Comparison of ENCODE assay signal across 9 mouse cellular contexts in genomic region chr7:99095191-99095590, GRCm38 (mm10). TPM values are rescaled to one million over a fixed set of nuclear protein-coding genes. Genes with fewer than 3 reads are reported as not detected.
A peak's percentile ranks its signal among the peaks of the same experiment; 100 is the strongest.
DNase-seq lines count a peak whose midpoint lies in the region; TF ChIP-seq lines count a peak whose summit lies in the region.
"Had no signal": no experiment of that assay in that cellular context is flagged by ENCODE, and none has a peak within 500 bp of the region (broad histone marks: within the 10 kb centered on the region; RNA-seq: fewer than 3 reads in every experiment).

No protein-coding gene starts in this region.

- peaks cover 8% of the 10 kb centered on the region; the same call in 1 of the 2 replicates for H3K36me3 ChIP-seq in liver, adult 2 months (ENCODE audit: control insufficient read depth, insufficient read depth, low read length)

- DNase-seq in cerebellum, adult 9-10 months = peak; percentile 41
- no peak for DNase-seq in cerebellum, adult 9-11 months
- DNase-seq in lung, adult 2 months = no peak
- DNase-seq in lung, postnatal 25 days (ENCODE audit: low spot score) = no peak
- DNase-seq in c-Kit-positive CD71-positive TER-119-negative erythroid progenitor cells, embryonic 14.5 days (ENCODE audit: low read depth) = peak; percentile 27
- peak; percentile 46 for DNase-seq in liver, adult 2 months (ENCODE audit: extremely low read depth, low read depth, low spot score)
- peak; percentile 58 for DNase-seq in thymus, postnatal 0 days (ENCODE audit: low spot score)
- no peak for DNase-seq in Muller cell, postnatal 12 days (ENCODE audit: inconsistent ontology term)

- no peak overlapping the region for H3K4me3 ChIP-seq in lung, adult 2 months (replicated peaks; ENCODE audit: extremely low read depth, low read depth, low read length)
- no peak overlapping the region for H3K4me3 ChIP-seq in liver, adult 2 months (ENCODE audit: insufficient read depth, low read depth, low read length)
- H3K4me3 ChIP-seq: myocyte had no signal

- peaks cover 7% of the 10 kb centered on the region; the same call in 1 of the 2 replicates for H3K79me2 ChIP-seq in liver, adult 2 months (ENCODE audit: control insufficient read depth, insufficient read depth, low read length)

- 69% methylated on average over 4 of the region's 4 CpGs for WGBS in lung, adult 2 months
- 64% methylated on average over 4 of the region's 4 CpGs for WGBS in liver, adult 2 months

- TF ChIP-seq POLR2A in lung, adult 2 months (IDR thresholded peaks at IDR 0.05; ENCODE audit: borderline replicate concordance, extremely low read depth, low read depth, low read length) = no peak
- no peak for TF ChIP-seq POLR2A in liver, adult 2 months (IDR thresholded peaks at IDR 0.05; ENCODE audit: extremely low read depth, insufficient read depth, low read length)

- peak; percentile 59 for TF ChIP-seq CTCF in lung, adult 2 months (IDR thresholded peaks at IDR 0.05; ENCODE audit: insufficient read depth, low read length)
- TF ChIP-seq CTCF in liver, adult 2 months (IDR thresholded peaks at IDR 0.05; ENCODE audit: low read depth, low read length) = peak; percentile 71

- H3K9ac ChIP-seq in liver, adult 2 months (ENCODE audit: low read depth, low read length) = no peak overlapping the region

- H3K27ac ChIP-seq in liver, adult 2 months (replicated peaks; ENCODE audit: insufficient read depth, low read depth, low read length) = no peak overlapping the region

- peaks cover 2% of the 10 kb centered on the region; the same call in 1 of the 2 replicates for H3K4me1 ChIP-seq in lung, adult 2 months (ENCODE audit: control insufficient read depth, insufficient read depth, low read length)
- H3K4me1 ChIP-seq in liver, adult 2 months (ENCODE audit: control insufficient read depth, insufficient read depth, low read length) = peaks cover 36% of the 10 kb centered on the region

- no peaks in the 10 kb centered on the region for H3K27me3 ChIP-seq in liver, adult 2 months (ENCODE audit: control insufficient read depth, insufficient read depth, low read length)

RNA-seq across cellular contexts. Expression of gene Uvrag, which starts 45.8 kb away (rescaled TPM):
- polyA plus RNA-seq in lung, adult 2 months (2012; rRNA removed) = 35.4 and 79.1 TPM in 2 replicates
- 18.3 and 19.9 TPM in 2 replicates for total RNA-seq in liver, adult 2 months (2014; rRNA removed)
- polyA plus RNA-seq in liver, adult 2 months (2012; rRNA removed) = 11.4 and 12.2 TPM in 2 replicates
- 25.8 and 30.9 TPM in 2 replicates for polyA plus RNA-seq in thymus, postnatal 0 days (2015; fragmentation: Nextera tagmentation; extraction: Ambion mirVana)

Comparison
In these comparisons a context has a peak if more than half of its experiments do, and no peak if none do; other contexts are left out.
1. DNase-seq: peak in cerebellum, adult 9-10 months (single experiment), c-Kit-positive CD71-positive TER-119-negative erythroid progenitor cells, embryonic 14.5 days (single experiment), liver, adult 2 months (single experiment) and thymus, postnatal 0 days (single experiment); none in cerebellum, adult 9-11 months (single experiment), lung, adult 2 months (single experiment), lung, postnatal 25 days (single experiment) and Muller cell, postnatal 12 days (single experiment).